Mouse (Mus musculus) ES-E14 (cell line): ENCODE data around the gene Thap4.

Experiments used
- CHD2 ChIP-seq: IDR thresholded peaks from 2 replicates; pipeline ENCODE4 v1.6.1; 2014; ENCODE audit warnings: mild to moderate bottlenecking, low read depth, low read length, inconsistent platforms
- HCFC1 ChIP-seq: IDR thresholded peaks from 2 replicates; pipeline ENCODE4 v1.6.1; 2012; ENCODE audit warnings: low read length, inconsistent platforms, borderline replicate concordance; ENCODE audit not compliant: insufficient read depth
- MAFK ChIP-seq: IDR thresholded peaks from 2 replicates; pipeline ENCODE4 v1.6.1; 2014; ENCODE audit warnings: mild to moderate bottlenecking, low read depth, low read length, inconsistent platforms; ENCODE audit not compliant: insufficient read depth
- ZC3H11A ChIP-seq: IDR thresholded peaks from 2 replicates; pipeline ENCODE4 v1.6.1; 2012; ENCODE audit warnings: low read depth, mild to moderate bottlenecking, inconsistent platforms, low read length, borderline replicate concordance
- ZNF384 ChIP-seq: IDR thresholded peaks from 2 replicates; pipeline ENCODE4 v1.6.1; 2012; ENCODE audit warnings: low read depth, low read length, inconsistent platforms

DNA sequence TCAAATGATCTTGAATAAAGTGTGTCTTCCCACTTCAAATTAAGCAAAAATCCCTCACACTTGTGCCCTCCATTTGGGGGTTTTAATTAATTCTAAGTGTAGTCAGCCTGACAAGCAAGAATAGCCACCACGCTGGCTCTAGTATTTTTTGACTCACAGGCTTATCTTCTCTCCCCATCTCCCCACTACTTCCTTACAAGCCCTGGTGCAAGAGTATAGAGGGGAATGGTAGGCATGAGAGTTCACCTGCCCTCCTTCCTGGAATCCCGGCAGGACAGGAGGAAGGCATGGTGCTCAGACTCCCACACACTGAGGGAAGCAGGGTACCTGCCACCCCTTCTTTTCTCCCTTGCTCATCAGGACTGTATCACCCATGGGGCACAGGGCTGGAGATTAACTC lies 100.4 kb downstream of the Thap4 start:
- TF ChIP-seq ZNF384 (no peak), CHD2 (no peak), ZC3H11A (no peak), HCFC1 (no peak), MAFK (no peak)
